Mouse (Mus musculus): ENCODE results near the gene Hoxa6.

Hoxa6 gene

GRCm38 (mm10) chr6:52240389-52241000, 32.0 kb upstream of the Hoxa6 start, which contains the start of gene Hoxa10:
Gene Hoxa10, minus strand, starts transcription at chr6:52240854.
- DNase-seq: peak; percentile 58

- no peak for DNase-seq
Observed at GRCm38 (mm10) chr6:52239625-52240388, 31.3 kb upstream of the Hoxa6 start.

GRCm38 (mm10) chr6:52238976-52239375, 30.5 kb upstream of the Hoxa6 start:
- no peak for DNase-seq

- no peak for DNase-seq
Observed at GRCm38 (mm10) chr6:52238155-52238545, 29.6 kb upstream of the Hoxa6 start.

GRCm38 (mm10) chr6:52237346-52238154, 29.0 kb upstream of the Hoxa6 start:
- no peak for DNase-seq

- no peak for DNase-seq
Observed at GRCm38 (mm10) chr6:52236806-52237205, 28.3 kb upstream of the Hoxa6 start.

GRCm38 (mm10) chr6:52235866-52236265, 27.3 kb upstream of the Hoxa6 start:
- no peak for DNase-seq

- no peak for DNase-seq
Observed at GRCm38 (mm10) chr6:52235267-52235666, 26.7 kb upstream of the Hoxa6 start.

GRCm38 (mm10) chr6:52234428-52235140, 26.1 kb upstream of the Hoxa6 start:
- no peak for DNase-seq

- no peak for DNase-seq
Observed at GRCm38 (mm10) chr6:52233546-52234427, 25.3 kb upstream of the Hoxa6 start.

GRCm38 (mm10) chr6:52232984-52233545, 24.5 kb upstream of the Hoxa6 start:
- DNase-seq: no peak

- no peak for DNase-seq
Observed at GRCm38 (mm10) chr6:52232568-52232965, 24.0 kb upstream of the Hoxa6 start.

- DNase-seq: no peak
Observed at GRCm38 (mm10) chr6:52231885-52232567, 23.5 kb upstream of the Hoxa6 start.

GRCm38 (mm10) chr6:52230516-52231165, 22.1 kb upstream of the Hoxa6 start, which contains the start of gene Hoxa9:
Gene Hoxa9, minus strand, starts transcription at chr6:52231089.
- DNase-seq: no peak

GRCm38 (mm10) chr6:52229558-52230416, 21.3 kb upstream of the Hoxa6 start:
- DNase-seq: no peak

GRCm38 (mm10) chr6:52228475-52229465, 20.2 kb upstream of the Hoxa6 start:
- no peak for DNase-seq

GRCm38 (mm10) chr6:52227470-52228222, 19.1 kb upstream of the Hoxa6 start:
- DNase-seq: no peak

All from right cerebral cortex, postnatal 14 days (tissue).